Mouse (Mus musculus) ES-Bruce4 (cell line): ENCODE measurements at regions not wholly inside any gene's neighbourhood (a gene's known extent, or its start where the extent isn't known, plus 50 kb on each side); places are given as distances from the start of the nearest gene placed in this dataset.

Source experiments
- CTCF ChIP-seq: IDR thresholded peaks from one replicate; pipeline ENCODE4 v1.8.1; 2011; ENCODE audit warnings: low read depth, low read length
- POLR2A ChIP-seq: IDR thresholded peaks from one replicate; pipeline ENCODE4 v1.8.1; 2011; ENCODE audit warnings: low read length; ENCODE audit not compliant: insufficient read depth

DNA sequence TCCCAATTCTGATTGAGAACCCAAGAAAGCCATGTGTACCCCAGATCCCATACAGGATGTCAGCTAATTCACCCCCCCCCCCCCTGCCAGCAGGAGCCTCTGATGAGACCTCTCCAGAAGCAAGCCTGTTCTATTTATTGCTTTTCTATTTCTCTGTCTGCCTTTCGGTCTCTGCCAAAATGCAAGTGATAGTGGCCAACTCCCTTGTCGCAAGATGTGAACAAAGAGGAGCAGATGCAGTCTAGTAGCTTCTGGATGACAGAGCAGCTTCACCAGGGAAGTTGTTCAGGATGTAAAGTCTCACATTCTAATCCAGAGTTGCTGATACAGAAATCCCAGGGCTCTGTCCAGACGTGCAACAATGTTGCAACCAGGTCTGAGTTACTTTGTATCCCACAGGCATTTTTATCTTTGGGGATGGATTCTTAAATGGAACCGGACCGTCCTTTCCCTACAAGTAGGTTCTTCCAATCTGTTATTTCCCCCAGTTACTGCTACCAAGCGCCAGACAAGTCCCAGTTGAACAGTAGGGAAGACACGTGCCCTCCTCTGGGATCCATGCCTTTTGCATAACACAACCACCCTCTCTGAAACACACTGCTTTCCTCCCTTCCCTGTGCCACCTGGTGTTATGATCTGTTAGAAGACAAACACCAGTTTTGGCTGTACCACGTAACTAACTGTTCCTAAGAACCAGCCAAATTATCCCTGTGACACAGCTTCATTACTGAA, 78.9 kb upstream of the Dapk1 start:
- TF ChIP-seq POLR2A (no peak), CTCF (no peak)
